8 mouse cellular contexts compared by ENCODE assay signal in genomic region chrX:134609472-134609871, GRCm38 (mm10). TPM values are rescaled to one million over a fixed set of nuclear protein-coding genes. Genes with fewer than 3 reads are reported as not detected.
DNase-seq lines count a peak whose midpoint lies in the region; ATAC-seq and TF ChIP-seq lines count a peak whose summit lies in the region.

No protein-coding gene starts in this region.

- H3K4me2 ChIP-seq in embryonic facial prominence, embryonic 11.5 days (ENCODE audit: low read depth, low read length): no peak overlapping the region
- H3K4me2 ChIP-seq in liver, embryonic 14.5 days (ENCODE audit: low read depth): no peak overlapping the region
- H3K4me2 ChIP-seq in liver, embryonic 12.5 days: no peak overlapping the region

- H3K4me1 ChIP-seq in embryonic facial prominence, embryonic 11.5 days (ENCODE audit: control insufficient read depth, insufficient read depth, low read length): no peaks in the 10 kb centered on the region
- H3K4me1 ChIP-seq in embryonic facial prominence, embryonic 10.5 days: peaks cover 6% of the 10 kb centered on the region; the same call in 1 of the 2 replicates
- peaks cover 2 to 11% of the 10 kb centered on the region in 2 experiments; a peak in 2 of 4 replicates for H3K4me1 ChIP-seq in liver, embryonic 14.5 days (replicated peaks; ENCODE audit: control insufficient read depth in 2 of 2, insufficient read depth in 2 of 2, low read length in 1 of 2)
- peaks cover 23% of the 10 kb centered on the region for H3K4me1 ChIP-seq in liver, embryonic 12.5 days

- TF ChIP-seq CTCF in liver, embryonic 14.5 days (IDR thresholded peaks at IDR 0.05; ENCODE audit: low read depth): peak; percentile 54
- TF ChIP-seq CTCF in brain, embryonic 14.5 days (IDR thresholded peaks at IDR 0.05; ENCODE audit: borderline replicate concordance, extremely low read depth, insufficient read depth, insufficient read length): peak; percentile 41; the same call in 1 of the 2 replicates

- H3K9ac ChIP-seq in embryonic facial prominence, embryonic 11.5 days (replicated peaks; ENCODE audit: low read length): no peak overlapping the region
- no peak overlapping the region for H3K9ac ChIP-seq in liver, embryonic 14.5 days (replicated peaks)
- no peak overlapping the region for H3K9ac ChIP-seq in liver, embryonic 12.5 days

- H3K27me3 ChIP-seq in embryonic facial prominence, embryonic 11.5 days (ENCODE audit: control insufficient read depth, insufficient read depth, low read length): no peaks in the 10 kb centered on the region
- peaks cover 13% of the 10 kb centered on the region for H3K27me3 ChIP-seq in embryonic facial prominence, embryonic 10.5 days (replicated peaks; ENCODE audit: low read depth, poor library complexity, severe bottlenecking)
- H3K27me3 ChIP-seq in liver, embryonic 14.5 days (ENCODE audit: control insufficient read depth, insufficient read depth, low read length): no peaks in the 10 kb centered on the region
- no peaks in the 10 kb centered on the region for H3K27me3 ChIP-seq in liver, embryonic 12.5 days (replicated peaks)

- TF ChIP-seq EP300 in liver, embryonic 14.5 days (IDR thresholded peaks at IDR 0.05; ENCODE audit: low read depth): no peak

- H3K9me3 ChIP-seq in embryonic facial prominence, embryonic 11.5 days (replicated peaks; ENCODE audit: control insufficient read depth, low read length): no peaks in the 10 kb centered on the region
- H3K9me3 ChIP-seq in embryonic facial prominence, embryonic 10.5 days: no peaks in the 10 kb centered on the region
- no peaks in the 10 kb centered on the region for H3K9me3 ChIP-seq in liver, embryonic 14.5 days (ENCODE audit: control insufficient read depth, low read length)
- H3K9me3 ChIP-seq in liver, embryonic 12.5 days (replicated peaks): no peaks in the 10 kb centered on the region

- H3K36me3 ChIP-seq in embryonic facial prominence, embryonic 11.5 days (replicated peaks; ENCODE audit: control insufficient read depth, insufficient read depth, low read depth, low read length): no peaks in the 10 kb centered on the region
- peaks cover 10% of the 10 kb centered on the region for H3K36me3 ChIP-seq in embryonic facial prominence, embryonic 10.5 days (replicated peaks)
- no peaks in the 10 kb centered on the region; the same call in 1 of the 2 replicates for H3K36me3 ChIP-seq in liver, embryonic 14.5 days (replicated peaks; ENCODE audit: control insufficient read depth, insufficient read depth, low read depth)
- H3K36me3 ChIP-seq in liver, embryonic 12.5 days: peaks cover 11% of the 10 kb centered on the region; the same call in 1 of the 2 replicates

- no peak overlapping the region for H3K27ac ChIP-seq in embryonic facial prominence, embryonic 11.5 days (replicated peaks; ENCODE audit: low read depth, low read length)
- H3K27ac ChIP-seq in embryonic facial prominence, embryonic 10.5 days (replicated peaks): no peak overlapping the region
- no peak overlapping the region for H3K27ac ChIP-seq in liver, embryonic 14.5 days
- H3K27ac ChIP-seq in liver, embryonic 12.5 days: no peak overlapping the region

- 32% methylated on average over 4 of the region's 4 CpGs for WGBS in embryonic facial prominence, embryonic 11.5 days
- 46% methylated on average over 4 of the region's 4 CpGs for WGBS in embryonic facial prominence, embryonic 10.5 days
- 19% methylated on average over 4 of the region's 4 CpGs for WGBS in liver, embryonic 14.5 days (ENCODE audit: insufficient replicate concordance)
- WGBS in liver, embryonic 12.5 days (ENCODE audit: insufficient replicate concordance): 24% methylated on average over 4 of the region's 4 CpGs

- peak; percentile 43 for DNase-seq in embryonic facial prominence, embryonic 11.5 days (ENCODE audit: low spot score)
- DNase-seq in embryonic facial prominence, embryonic 10.5 days (ENCODE audit: low spot score): no peak
- DNase-seq in liver, embryonic 14.5 days (ENCODE audit: low read depth in 3 of 3, low spot score in 3 of 3): no peak
- DNase-seq in brain, embryonic 14.5 days (ENCODE audit: low read depth): peak; percentile 81
- peak; percentile 71 for DNase-seq in retina, embryonic 14.5 days (ENCODE audit: low spot score)
- DNase-seq in frontal cortex, postnatal 36 days (ENCODE audit: low spot score in 2 of 2): no peak
- DNase-seq in left cerebral cortex, adult 18-20 months (ENCODE audit: low spot score in 2 of 2): no peak

- no peak for ATAC-seq in embryonic facial prominence, embryonic 11.5 days (replicated peaks; ENCODE audit: insufficient number of reproducible peaks, low FRiP score, low TSS enrichment, low read depth)
- no peak for ATAC-seq in liver, embryonic 14.5 days (ENCODE audit: insufficient read depth)
- no peak for ATAC-seq in liver, embryonic 12.5 days

- no peak overlapping the region for H3K4me3 ChIP-seq in embryonic facial prominence, embryonic 11.5 days (ENCODE audit: low read depth, low read length)
- H3K4me3 ChIP-seq in embryonic facial prominence, embryonic 10.5 days: no peak overlapping the region
- H3K4me3 ChIP-seq in liver, embryonic 14.5 days (ENCODE audit: insufficient read depth in 1 of 2, low read depth in 2 of 2, low read length in 2 of 2): no peak overlapping the region
- H3K4me3 ChIP-seq in liver, embryonic 12.5 days: no peak overlapping the region

- no peak for TF ChIP-seq POLR2A in brain, embryonic 14.5 days (IDR thresholded peaks at IDR 0.05; ENCODE audit: borderline replicate concordance, extremely low read depth, insufficient read depth, insufficient read length, poor library complexity, severe bottlenecking)

RNA-seq across cellular contexts. Expression of gene Hnrnph2, which starts 8.5 kb away (rescaled TPM):
- polyA plus RNA-seq in embryonic facial prominence, embryonic 11.5 days (2014; fragmentation: Nextera tagmentation; extraction: Ambion mirVana): 163 and 167 TPM in 2 replicates
- 218 and 219 TPM in 2 replicates for polyA plus RNA-seq in embryonic facial prominence, embryonic 10.5 days (2016; fragmentation: Nextera tagmentation; extraction: Ambion mirVana)
- 28.6 and 47.4 TPM in 2 replicates for polyA plus RNA-seq in liver, embryonic 14.5 days (2012; rRNA removed)
- polyA plus RNA-seq in liver, embryonic 14.5 days (2014; fragmentation: Nextera tagmentation; extraction: Ambion mirVana): 53.7 and 60.1 TPM in 2 replicates
- polyA plus RNA-seq in liver, embryonic 12.5 days (2016; fragmentation: Nextera tagmentation; extraction: Ambion mirVana): 110 and 111 TPM in 2 replicates
- 78.4 and 86.1 TPM in 2 replicates for polyA plus RNA-seq in brain, embryonic 14.5 days (2012; rRNA removed)
- total RNA-seq in left cerebral cortex, adult 18-20 months (2021): 100 to 1,000 TPM; 161 to 167 TPM

RNA-seq across cellular contexts. Expression of gene Gla, which starts 8.5 kb away (rescaled TPM):
- 3.5 and 5.1 TPM in 2 replicates for polyA plus RNA-seq in embryonic facial prominence, embryonic 11.5 days (2014; fragmentation: Nextera tagmentation; extraction: Ambion mirVana)
- 5.9 and 7.2 TPM in 2 replicates for polyA plus RNA-seq in embryonic facial prominence, embryonic 10.5 days (2016; fragmentation: Nextera tagmentation; extraction: Ambion mirVana)
- 1.5 and 1.7 TPM in 2 replicates for polyA plus RNA-seq in liver, embryonic 14.5 days (2012; rRNA removed)
- 3.9 TPM in 2 replicates for polyA plus RNA-seq in liver, embryonic 14.5 days (2014; fragmentation: Nextera tagmentation; extraction: Ambion mirVana)
- 4.5 and 4.8 TPM in 2 replicates for polyA plus RNA-seq in liver, embryonic 12.5 days (2016; fragmentation: Nextera tagmentation; extraction: Ambion mirVana)
- 3.4 and 3.6 TPM in 2 replicates for polyA plus RNA-seq in brain, embryonic 14.5 days (2012; rRNA removed)
- total RNA-seq in left cerebral cortex, adult 18-20 months (2021): 10 to 100 TPM; 11.4 to 12.1 TPM

RNA-seq across cellular contexts. Expression of gene Rpl36a, which starts 24.0 kb away (rescaled TPM):
- 355 and 372 TPM in 2 replicates for polyA plus RNA-seq in embryonic facial prominence, embryonic 11.5 days (2014; fragmentation: Nextera tagmentation; extraction: Ambion mirVana)
- polyA plus RNA-seq in embryonic facial prominence, embryonic 10.5 days (2016; fragmentation: Nextera tagmentation; extraction: Ambion mirVana): 341 and 352 TPM in 2 replicates
- 600 and 1,190 TPM in 2 replicates for polyA plus RNA-seq in liver, embryonic 14.5 days (2012; rRNA removed)
- polyA plus RNA-seq in liver, embryonic 14.5 days (2014; fragmentation: Nextera tagmentation; extraction: Ambion mirVana): 428 and 436 TPM in 2 replicates
- polyA plus RNA-seq in liver, embryonic 12.5 days (2016; fragmentation: Nextera tagmentation; extraction: Ambion mirVana): 409 and 421 TPM in 2 replicates
- 699 and 722 TPM in 2 replicates for polyA plus RNA-seq in brain, embryonic 14.5 days (2012; rRNA removed)
- 100 to 1,000 TPM; 131 to 132 TPM for total RNA-seq in left cerebral cortex, adult 18-20 months (2021)

RNA-seq across cellular contexts. Expression of gene Btk, which starts 26.1 kb away (rescaled TPM):
- polyA plus RNA-seq in embryonic facial prominence, embryonic 11.5 days (2014; fragmentation: Nextera tagmentation; extraction: Ambion mirVana): 0.81 and 1.4 TPM in 2 replicates
- polyA plus RNA-seq in embryonic facial prominence, embryonic 10.5 days (2016; fragmentation: Nextera tagmentation; extraction: Ambion mirVana): 0.84 and 1.1 TPM in 2 replicates
- polyA plus RNA-seq in liver, embryonic 14.5 days (2012; rRNA removed): 9.1 and 16.3 TPM in 2 replicates
- 10.9 and 13.4 TPM in 2 replicates for polyA plus RNA-seq in liver, embryonic 14.5 days (2014; fragmentation: Nextera tagmentation; extraction: Ambion mirVana)
- 29.9 and 30.8 TPM in 2 replicates for polyA plus RNA-seq in liver, embryonic 12.5 days (2016; fragmentation: Nextera tagmentation; extraction: Ambion mirVana)
- polyA plus RNA-seq in brain, embryonic 14.5 days (2012; rRNA removed): 0.33 and 0.39 TPM in 2 replicates
- total RNA-seq in left cerebral cortex, adult 18-20 months (2021): 1 to 10 TPM in 1 of 2 experiments, under 1 TPM in 1; 0.89 to 1.3 TPM

Comparison
In these comparisons a context has a peak if more than half of its experiments do, and no peak if none do; other contexts are left out.
1. DNase-seq: peak in embryonic facial prominence, embryonic 11.5 days (single experiment), brain, embryonic 14.5 days (single experiment) and retina, embryonic 14.5 days (single experiment); none in embryonic facial prominence, embryonic 10.5 days (single experiment), liver, embryonic 14.5 days (0 of 3), frontal cortex, postnatal 36 days (0 of 2) and left cerebral cortex, adult 18-20 months (0 of 2).